Mouse (Mus musculus) heart, embryonic 14.5 days (tissue): ENCODE data around the gene Gm5460. TPM values are rescaled to one million over a fixed set of nuclear protein-coding genes. Genes with fewer than 3 reads are reported as not detected.
A peak's percentile ranks its signal among the peaks of the same experiment; 100 is the strongest.

ENCODE experiments used
- ATAC-seq: fragments of 200-750 bp; cut with Nextera tagmentation; 2 replicates; pipeline ENCODE4 v1.8.0; 2017; ENCODE audit warnings: low read depth, moderate TSS enrichment; ENCODE audit not compliant: insufficient number of reproducible peaks, insufficient read depth, low FRiP score
- H3K27ac ChIP-seq, 2 experiments: fragments of 200-500 bp in 1 of 2; fragments of 300-500 bp in 1 of 2; sonication (generic) in 1 of 2; replicated peaks in 1 of 2; 2 replicates each; pipeline ENCODE4 v1.5.1; 2012 to 2014; ENCODE audit warnings: low read depth in 2 of 2, low read length in 2 of 2, control low read depth in 1 of 2, mild to moderate bottlenecking in 1 of 2, mixed read lengths in 1 of 2; ENCODE audit not compliant: control insufficient read depth in 1 of 2, insufficient read depth in 1 of 2
- H3K27me3 ChIP-seq: fragments of 300-500 bp; sonication (generic); 2 replicates; pipeline ENCODE4 v1.6.1; 2014; ENCODE audit warnings: mild to moderate bottlenecking, low read length, control low read depth; ENCODE audit not compliant: control insufficient read depth, insufficient read depth
- H3K36me3 ChIP-seq: fragments of 300-500 bp; sonication (generic); 2 replicates; pipeline ENCODE4 v1.6.1; 2014; ENCODE audit warnings: mild to moderate bottlenecking, control low read depth, low read length, mixed read lengths; ENCODE audit not compliant: control insufficient read depth, insufficient read depth
- H3K4me1 ChIP-seq, 2 experiments: fragments of 200-500 bp in 1 of 2; fragments of 300-500 bp in 1 of 2; sonication (generic) in 1 of 2; 2 replicates each; pipeline ENCODE4 v1.6.1; 2012 to 2014; ENCODE audit warnings: low read length in 2 of 2, control low read depth in 1 of 2, mixed read lengths in 1 of 2; ENCODE audit not compliant: control insufficient read depth in 2 of 2, insufficient read depth in 2 of 2
- H3K4me2 ChIP-seq: fragments of 300-500 bp; sonication (generic); 2 replicates; pipeline ENCODE4 v1.6.1; 2014; ENCODE audit warnings: mild to moderate bottlenecking, low read length
- H3K4me3 ChIP-seq, 2 experiments: fragments of 200-500 bp in 1 of 2; fragments of 300-500 bp in 1 of 2; sonication (generic) in 1 of 2; 2 replicates each; pipeline ENCODE4 v1.5.1; 2012 to 2014; ENCODE audit warnings: low read length in 2 of 2, mild to moderate bottlenecking in 2 of 2, control low read depth in 1 of 2, low read depth in 1 of 2, moderate library complexity in 1 of 2; ENCODE audit not compliant: control insufficient read depth in 1 of 2, insufficient read depth in 1 of 2
- H3K9ac ChIP-seq: fragments of 300-500 bp; sonication (generic); 2 replicates; pipeline ENCODE4 v1.6.1; 2014; ENCODE audit warnings: mild to moderate bottlenecking, low read length
- H3K9me3 ChIP-seq: fragments of 300-500 bp; sonication (generic); 2 replicates; pipeline ENCODE4 v1.6.1; 2016; ENCODE audit warnings: low read length, control low read depth; ENCODE audit not compliant: control insufficient read depth
- WGBS: fragments of 180-500 bp; shearing (Covaris S2); extraction: QIAGEN DNeasy Blood & Tissue Kit; methylation state at CpG from one replicate; pipeline ENCODE4 v1.1.7; 2014; 5-methylcytosine and 5-hydroxymethylcytosine counted together
- polyA plus RNA-seq: library from polyadenylated mRNA; unstranded; fragments of >200 nt; fragmentation: Nextera tagmentation; extraction: Ambion mirVana; gene quantifications from 2 replicates; pipeline ENCODE4 v1.2.1, GENCODE M21; 2014

The Gm5460 gene
- polyA plus RNA-seq, 1 experiment from 2014 or later = not detected

DNA sequence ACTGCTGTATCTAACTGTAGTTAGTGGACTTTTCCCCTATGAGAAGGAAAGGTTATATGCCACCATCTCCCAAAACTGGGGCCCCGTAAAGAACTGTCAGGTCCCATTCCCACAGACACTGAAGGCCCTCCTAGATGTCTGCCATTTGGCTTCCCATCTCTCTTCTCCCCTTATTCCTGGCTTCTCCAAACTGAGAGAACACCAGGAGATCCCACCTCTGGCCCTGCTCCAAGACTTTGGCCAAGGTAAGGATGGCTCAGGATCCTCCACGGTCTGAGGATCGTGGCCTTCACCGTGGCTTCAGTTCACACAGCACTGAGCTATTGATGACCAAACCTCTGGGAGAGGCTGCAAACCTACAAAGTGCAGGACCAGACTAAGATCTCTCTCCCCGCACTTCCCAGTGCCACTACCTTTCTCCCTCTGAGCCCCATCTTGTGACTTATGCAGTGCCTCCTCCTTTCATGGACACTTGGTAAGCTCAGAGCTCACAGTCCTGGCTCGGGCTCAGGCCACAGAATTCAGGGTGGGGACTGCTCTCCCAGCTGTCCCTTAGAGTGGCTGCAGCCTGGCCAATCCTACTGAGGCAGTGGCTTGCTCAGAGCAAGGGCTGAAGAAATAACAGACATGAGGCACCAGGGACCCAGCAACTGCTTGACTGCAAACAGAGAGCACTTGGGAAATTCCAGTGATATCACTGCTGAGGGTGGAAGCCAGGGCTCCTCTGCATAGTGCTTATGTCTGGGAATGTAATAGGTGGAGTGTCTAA, 22.9 kb upstream of the Gm5460 start:
- 0 out of 2 replicates have a peak, but pooled peaks cover 4% of the 10 kb centered on the region for H3K27me3 ChIP-seq
- no peak overlapping the region for H3K27ac ChIP-seq
- H3K9ac ChIP-seq = no peak overlapping the region
- H3K36me3 ChIP-seq = no peaks in the 10 kb centered on the region
- H3K4me1 ChIP-seq = peaks cover 13 to 14% of the 10 kb centered on the region in 2 experiments
- H3K4me3 ChIP-seq = no peak overlapping the region
- no peak overlapping the region for H3K4me2 ChIP-seq
- 84% methylated on average over 6 of the region's 6 CpGs for WGBS
- ATAC-seq = no peak
- no peaks in the 10 kb centered on the region for H3K9me3 ChIP-seq

DNA sequence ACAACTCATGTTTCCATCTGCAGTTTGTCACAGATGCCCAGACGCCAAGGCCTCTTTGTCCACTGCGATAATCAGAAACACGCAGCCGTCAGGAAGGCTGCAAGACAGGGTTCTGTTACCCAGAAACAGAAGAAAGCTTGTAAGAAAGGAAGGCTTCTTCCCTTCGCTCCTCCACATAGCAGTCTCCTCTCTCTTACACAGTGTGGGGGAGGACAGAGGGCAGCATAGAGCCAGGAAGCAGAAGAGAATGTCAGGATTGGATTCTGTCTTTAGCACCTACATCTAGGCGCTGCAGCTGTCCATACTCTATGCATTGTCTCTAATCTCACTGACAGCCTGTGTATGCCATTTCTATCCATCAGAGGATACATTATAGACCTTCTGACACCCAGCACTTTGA, 19.1 kb upstream of the Gm5460 start:
- Histone ChIP-seq H3K27ac (no peak overlapping the region), H3K9ac (no peak overlapping the region), H3K4me1 (peaks cover 13 to 14% of the 10 kb centered on the region in 2 experiments), H3K27me3 (0 out of 2 replicates have a peak, but pooled peaks cover 1% of the 10 kb centered on the region), H3K4me3 (no peak overlapping the region), H3K4me2 (no peak overlapping the region), H3K36me3 (no peaks in the 10 kb centered on the region), H3K9me3 (no peaks in the 10 kb centered on the region)
- no peak for ATAC-seq
- WGBS = 40% methylated on average over 6 of the region's 6 CpGs

DNA sequence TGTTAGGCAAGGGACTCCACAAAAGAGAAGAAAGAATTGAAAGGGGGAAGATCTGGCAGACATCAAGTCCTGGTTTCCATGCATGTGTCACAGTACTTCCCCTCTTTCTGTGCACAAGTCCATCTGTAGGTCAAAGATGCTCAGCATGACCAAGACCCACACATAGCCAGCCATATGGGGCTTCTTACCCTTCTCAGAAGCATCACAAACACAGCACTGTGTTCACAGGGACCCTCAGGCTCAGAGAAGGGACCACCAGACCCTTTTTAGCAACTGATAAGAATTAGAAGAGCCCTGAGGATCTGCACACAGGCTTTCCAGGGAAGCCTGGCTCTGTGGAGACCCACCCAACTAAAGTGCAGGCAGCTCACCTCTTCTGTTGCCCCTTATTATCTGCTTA, 16.5 kb upstream of the Gm5460 start:
- Histone ChIP-seq H3K36me3 (no peaks in the 10 kb centered on the region), H3K27ac (no peak overlapping the region), H3K9ac (no peak overlapping the region), H3K4me3 (no peak overlapping the region), H3K9me3 (no peaks in the 10 kb centered on the region), H3K4me2 (no peak overlapping the region), H3K4me1 (peaks cover 3 to 4% of the 10 kb centered on the region in 2 experiments; a peak in 2 of 4 replicates), H3K27me3 (no peaks in the 10 kb centered on the region)
- ATAC-seq = no peak

DNA sequence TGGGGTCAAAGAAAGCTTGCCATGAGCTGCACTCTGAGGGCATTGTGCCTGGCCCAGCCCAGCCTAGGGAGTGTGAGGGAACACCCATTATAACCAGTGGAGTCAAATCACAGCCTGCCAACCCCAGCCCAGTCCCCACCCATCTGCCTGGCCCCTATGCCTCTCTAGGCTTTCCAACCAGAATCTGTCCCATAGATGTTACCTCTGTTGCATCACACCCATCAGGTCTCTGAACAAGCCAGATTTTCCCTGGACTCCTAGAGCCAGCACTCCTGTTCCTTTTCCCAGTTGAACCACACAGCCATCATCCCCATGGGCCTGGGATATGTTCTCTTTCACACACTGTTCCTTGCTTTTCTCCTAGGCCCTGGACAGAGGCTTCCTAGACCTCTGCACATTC, 15.1 kb upstream of the Gm5460 start:
- no peak overlapping the region for H3K9ac ChIP-seq
- H3K36me3 ChIP-seq = no peaks in the 10 kb centered on the region
- ATAC-seq = no peak
- peaks cover 3 to 4% of the 10 kb centered on the region in 2 experiments; a peak in 2 of 4 replicates for H3K4me1 ChIP-seq
- H3K4me2 ChIP-seq = no peak overlapping the region
- H3K27me3 ChIP-seq = no peaks in the 10 kb centered on the region
- no peaks in the 10 kb centered on the region for H3K9me3 ChIP-seq
- no peak overlapping the region for H3K4me3 ChIP-seq
- no peak overlapping the region for H3K27ac ChIP-seq

DNA sequence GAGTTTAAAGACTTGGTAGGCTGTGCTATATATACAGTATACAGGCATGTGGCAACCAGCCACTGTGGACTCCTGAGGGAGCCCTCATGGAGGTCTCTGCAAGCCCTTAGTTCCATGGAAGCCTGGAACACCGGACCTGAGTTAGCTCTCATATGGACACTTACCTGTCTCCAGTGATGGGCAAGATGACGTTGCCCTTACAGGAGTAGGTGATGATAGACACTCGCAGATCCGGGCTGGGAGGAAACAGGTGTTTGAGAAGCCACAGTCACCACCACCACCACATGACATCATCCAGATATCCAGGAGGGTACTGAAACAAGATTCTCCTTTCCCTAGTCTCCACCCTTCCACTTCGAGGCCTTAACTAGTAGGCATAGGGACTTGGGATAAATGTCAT, 14.2 kb upstream of the Gm5460 start:
- no peak overlapping the region for H3K9ac ChIP-seq
- 77% methylated on average over 5 of the region's 5 CpGs for WGBS
- no peak overlapping the region for H3K4me3 ChIP-seq

DNA sequence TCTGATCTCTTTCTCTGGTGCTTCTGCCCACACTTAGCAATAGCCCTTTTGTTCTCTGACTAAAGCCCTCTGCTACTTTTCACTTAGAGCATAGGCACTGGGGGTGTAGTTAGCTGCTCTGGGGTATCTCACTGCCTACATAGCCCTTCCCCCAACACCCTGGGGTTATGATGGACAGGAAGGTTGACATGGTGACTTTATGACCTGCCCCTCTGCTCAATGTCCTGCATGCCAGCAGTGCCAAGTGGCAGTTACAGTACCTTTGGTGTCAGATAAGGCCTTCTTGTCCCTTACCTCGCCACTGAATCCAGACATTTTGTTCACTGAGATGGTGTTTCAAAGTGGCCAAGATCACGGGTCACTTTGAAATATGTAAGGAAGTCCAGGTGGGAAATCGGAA, 1.5 kb upstream of the Gm5460 start, which contains the start of gene Gm30083:
TSS of gene Gm30083 (minus strand) at position 120 of the 400 bp plus-strand sequence.
- WGBS = 73% methylated on average over 3 of the region's 3 CpGs
- Histone ChIP-seq H3K9ac (no peak within 1 kb of the TSS), H3K36me3 (no peaks in the 10 kb centered on the region), H3K4me2 (no peak within 1 kb of the TSS), H3K4me3 (no peak within 1 kb of the TSS), H3K27ac (no peak within 1 kb of the TSS), H3K4me1 (no peaks in the 10 kb centered on the region), H3K27me3 (no peaks in the 10 kb centered on the region), H3K9me3 (no peaks in the 10 kb centered on the region)
- no peak for ATAC-seq

More for the DNA sequence above, 14.2 kb upstream of the Gm5460 start:
- no peaks in the 10 kb centered on the region for H3K9me3 ChIP-seq
- ATAC-seq = no peak
- H3K4me2 ChIP-seq = no peak overlapping the region
- H3K36me3 ChIP-seq = no peaks in the 10 kb centered on the region
- H3K27ac ChIP-seq = no peak overlapping the region
- no peaks in the 10 kb centered on the region for H3K27me3 ChIP-seq
- peaks cover 1 to 3% of the 10 kb centered on the region in 2 experiments; a peak in 2 of 4 replicates for H3K4me1 ChIP-seq

DNA sequence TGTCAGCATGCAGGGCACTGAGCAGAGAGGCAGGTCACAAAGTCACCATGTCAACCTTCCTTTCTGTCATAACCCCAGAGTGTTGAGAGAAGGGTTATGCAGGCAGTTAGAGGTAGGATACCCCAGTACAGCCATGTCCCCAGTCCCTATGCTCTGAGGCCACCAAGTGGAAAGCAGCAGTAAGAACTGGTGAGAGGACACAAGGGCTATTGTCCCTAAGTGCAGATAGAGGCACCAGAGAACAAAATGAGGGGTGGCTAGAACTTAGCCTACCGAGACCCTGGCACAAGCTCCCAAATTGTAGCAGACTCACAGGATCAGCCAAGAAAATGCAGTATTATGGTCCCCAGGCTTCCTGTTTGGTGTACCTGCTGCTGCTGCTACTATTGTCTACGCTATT, 380 bp downstream of the Gm5460 start:
- H3K9ac ChIP-seq = no peak overlapping the region
- H3K4me2 ChIP-seq = no peak overlapping the region
- H3K27ac ChIP-seq = no peak overlapping the region
- 84% methylated on average over 2 of the region's 2 CpGs for WGBS
- H3K9me3 ChIP-seq = no peaks in the 10 kb centered on the region
- no peaks in the 10 kb centered on the region for H3K36me3 ChIP-seq
- no peak overlapping the region for H3K4me3 ChIP-seq
- no peaks in the 10 kb centered on the region for H3K27me3 ChIP-seq
- ATAC-seq = no peak
- no peaks in the 10 kb centered on the region for H3K4me1 ChIP-seq

DNA sequence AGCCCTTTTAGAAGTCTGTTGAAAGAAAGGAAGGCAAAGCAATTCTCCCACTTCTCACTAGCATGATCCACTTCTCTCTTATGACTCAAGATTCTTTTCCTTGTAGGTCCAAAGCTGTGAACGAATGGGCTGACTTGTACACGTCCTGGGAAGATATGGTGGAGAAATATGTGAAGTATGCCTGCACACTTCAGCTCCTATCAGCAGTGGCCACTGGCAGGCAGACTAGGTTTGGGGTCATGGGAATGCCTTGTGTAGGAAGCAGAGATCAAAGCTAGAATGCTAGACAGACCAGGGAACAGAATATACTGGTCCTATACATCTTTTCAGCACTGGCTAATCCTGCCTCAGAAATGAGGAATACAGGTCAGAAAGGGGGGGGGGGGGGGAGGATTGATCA, 10.2 kb downstream of the Gm5460 start:
- peaks cover 4 to 8% of the 10 kb centered on the region in 2 experiments for H3K4me1 ChIP-seq
- peaks cover 5% of the 10 kb centered on the region for H3K9me3 ChIP-seq
- H3K36me3 ChIP-seq = no peaks in the 10 kb centered on the region
- H3K4me2 ChIP-seq = no peak overlapping the region
- no peak overlapping the region for H3K4me3 ChIP-seq
- no peak overlapping the region for H3K9ac ChIP-seq
- H3K27me3 ChIP-seq = no peaks in the 10 kb centered on the region
- peak overlapping the region in 1 of 2 experiments; percentile 50; a peak in 1 of 4 replicates for H3K27ac ChIP-seq
- WGBS = 4% methylated on average over 2 of the region's 2 CpGs
- ATAC-seq = peak; percentile 56
